Mouse (Mus musculus) colon, adult 2 months (tissue): ENCODE results near the gene Olfr1199. TPM values are rescaled to one million over a fixed set of nuclear protein-coding genes. Genes with fewer than 3 reads are reported as not detected.

Source experiments
- polyA plus RNA-seq: library from polyadenylated mRNA; depleted of rRNA; stranded (reverse); fragments of >200 nt; gene quantifications from 2 replicates; pipeline ENCODE4 v1.2.3, GENCODE M21; 2012; rRNA removed

Olfr1199 gene
- polyA plus RNA-seq = not detected in 2 replicates

DNA sequence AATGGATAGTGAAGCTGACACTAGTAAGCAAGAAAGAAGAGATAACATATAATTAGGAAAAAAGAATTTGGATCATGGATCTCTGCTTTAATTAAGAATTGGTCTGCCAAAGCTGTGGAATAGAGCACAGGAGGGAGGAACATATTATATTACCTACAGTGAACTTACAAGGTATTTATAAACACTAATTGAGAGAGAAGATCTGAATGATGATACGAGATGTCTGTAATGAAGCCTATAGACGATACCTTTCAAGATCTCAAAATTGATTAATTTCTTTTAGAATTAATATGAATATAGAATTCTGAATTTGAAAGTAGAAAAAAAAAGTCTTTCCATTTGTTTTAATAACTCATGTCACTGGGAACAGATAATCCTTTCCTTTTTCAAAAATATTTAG is at the start of gene Olfr1199:
Gene Olfr1199, minus strand, starts transcription at position 101 of the 400 bp plus-strand sequence.

DNA sequence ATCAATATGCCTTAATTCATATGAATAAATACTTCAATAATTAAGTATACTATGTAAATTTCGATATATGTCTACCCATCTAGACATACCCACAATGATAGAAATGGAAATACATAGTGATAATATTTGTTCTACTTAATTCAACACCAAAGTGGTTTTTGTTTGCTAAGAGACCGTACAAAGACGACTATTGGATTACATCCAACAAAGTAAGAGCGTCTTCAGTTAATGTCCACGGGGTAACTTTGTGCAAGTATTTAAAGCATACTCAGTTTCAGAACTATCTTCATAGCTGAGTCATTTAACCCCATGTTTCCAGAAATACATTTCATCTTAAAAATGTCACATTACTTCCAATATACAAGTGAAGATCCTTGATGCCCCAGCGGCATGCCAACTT is 32.5 kb upstream of the Olfr1199 start, which contains the start of gene Olfr1201:
Gene Olfr1201, plus strand, starts transcription at position 301 of the 400 bp plus-strand sequence.

GRCm38 (mm10) chr2:88770388-88770787 is 10.1 kb upstream of the Olfr1199 start, which contains the start of gene Olfr1200:
TSS of gene Olfr1200 (minus strand) at chr2:88770488.

GRCm38 (mm10) chr2:88751270-88751669 is 9.0 kb downstream of the Olfr1199 start, which contains the start of gene Olfr1198:
TSS of gene Olfr1198 (minus strand) at chr2:88751370.

DNA sequence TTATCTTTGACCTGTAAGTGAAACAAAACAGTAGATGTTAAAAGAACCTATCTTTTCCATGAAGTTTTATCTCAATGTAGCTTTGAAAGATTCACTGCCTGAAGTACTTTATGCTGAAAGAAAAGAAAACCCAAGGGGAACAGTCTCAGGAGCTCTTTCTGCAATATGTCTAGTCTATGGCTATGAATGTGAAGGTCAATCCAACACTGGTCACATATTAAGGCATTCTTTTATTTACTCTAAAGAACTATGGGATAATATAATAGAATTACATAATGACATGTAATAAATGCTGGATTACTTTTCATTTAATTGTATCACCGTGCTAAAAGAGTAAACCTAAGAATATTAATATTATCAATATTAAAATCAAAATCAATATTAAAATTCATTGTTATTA is 28.0 kb downstream of the Olfr1199 start, which contains the start of gene Olfr1197:
Gene Olfr1197, minus strand, starts transcription at position 101 of the 400 bp plus-strand sequence.

GRCm38 (mm10) chr2:88704497-88704896 is 55.8 kb downstream of the Olfr1199 start, which contains the start of gene Olfr1196:
TSS of gene Olfr1196 (minus strand) at chr2:88704597.

Other genes with a start within 250 kb of the Olfr1199 start
- not detected in 2 replicates for gene Olfr1186, start 241.9 kb downstream of the Olfr1199 start, polyA plus RNA-seq
- not detected in 2 replicates for gene Olfr1188, start 203.5 kb downstream of the Olfr1199 start, polyA plus RNA-seq
- gene Olfr1189, start 174.0 kb downstream of the Olfr1199 start, polyA plus RNA-seq = not detected in 2 replicates
- gene Olfr1191-ps1, start 119.9 kb downstream of the Olfr1199 start, polyA plus RNA-seq = not detected in 2 replicates
- gene Olfr1192-ps1, start 112.0 kb downstream of the Olfr1199 start, polyA plus RNA-seq = not detected in 2 replicates
- gene Olfr1193, start 84.8 kb downstream of the Olfr1199 start, polyA plus RNA-seq = not detected in 2 replicates
- gene Olfr1195, start 71.3 kb downstream of the Olfr1199 start, polyA plus RNA-seq = not detected in 2 replicates
- not detected in 2 replicates for gene Olfr1196, start 55.9 kb downstream of the Olfr1199 start, polyA plus RNA-seq
- not detected in 2 replicates for gene Olfr1197, start 28.1 kb downstream of the Olfr1199 start, polyA plus RNA-seq
- not detected in 2 replicates for gene Olfr1198, start 9.1 kb downstream of the Olfr1199 start, polyA plus RNA-seq
- gene Olfr1200, start 10.0 kb upstream of the Olfr1199 start, polyA plus RNA-seq = not detected in 2 replicates
- not detected in 2 replicates for gene Olfr1201, start 32.6 kb upstream of the Olfr1199 start, polyA plus RNA-seq
- gene Olfr1202, start 54.0 kb upstream of the Olfr1199 start, polyA plus RNA-seq = not detected in 2 replicates
- not detected in 2 replicates for gene Olfr1205, start 69.3 kb upstream of the Olfr1199 start, polyA plus RNA-seq
- not detected in 2 replicates for gene Olfr1204, start 88.8 kb upstream of the Olfr1199 start, polyA plus RNA-seq
- not detected in 2 replicates for gene Olfr1206, start 102.8 kb upstream of the Olfr1199 start, polyA plus RNA-seq
- not detected in 2 replicates for gene Olfr1208, start 141.8 kb upstream of the Olfr1199 start, polyA plus RNA-seq
- gene Olfr1209, start 154.7 kb upstream of the Olfr1199 start, polyA plus RNA-seq = not detected in 2 replicates
- not detected in 2 replicates for gene Olfr1211, start 177.6 kb upstream of the Olfr1199 start, polyA plus RNA-seq
- gene Olfr1212, start 193.5 kb upstream of the Olfr1199 start, polyA plus RNA-seq = not detected in 2 replicates
- not detected in 2 replicates for gene Gm13762, start 219.8 kb upstream of the Olfr1199 start, polyA plus RNA-seq
- gene Olfr1214, start 232.2 kb upstream of the Olfr1199 start, polyA plus RNA-seq = not detected in 2 replicates
- not detected in 2 replicates for gene Olfr1215, start 246.5 kb upstream of the Olfr1199 start, polyA plus RNA-seq